Mouse (Mus musculus) urinary bladder, postnatal 14 days (tissue): ENCODE data around the gene Cog5.

Source experiments
- DNase-seq: peaks from one replicate; pipeline ENCODE4 v3.0.0; 2021; ENCODE audit warnings: low spot score

Gene Cog5

GRCm38 (mm10) chr12:31984664-31985063, 330.0 kb downstream of the Cog5 start:
- no peak for DNase-seq

- DNase-seq: no peak
Observed at GRCm38 (mm10) chr12:31985738-31986137, 331.1 kb downstream of the Cog5 start.

- DNase-seq: no peak
Observed at GRCm38 (mm10) chr12:31986463-31986862, 331.8 kb downstream of the Cog5 start.
